Mouse (Mus musculus): ENCODE data around the gene Atg2a. TPM values are rescaled to one million over a fixed set of nuclear protein-coding genes. Genes with fewer than 3 reads are reported as not detected.
"Not testable (repeated sequence)": the region's sequence is repeated elsewhere in the genome, so short reads cannot be mapped to it uniquely, and the experiment has no call there.

Atg2a gene
- polyA plus RNA-seq, 1 experiment from 2014 or later = 5.6 TPM

DNA sequence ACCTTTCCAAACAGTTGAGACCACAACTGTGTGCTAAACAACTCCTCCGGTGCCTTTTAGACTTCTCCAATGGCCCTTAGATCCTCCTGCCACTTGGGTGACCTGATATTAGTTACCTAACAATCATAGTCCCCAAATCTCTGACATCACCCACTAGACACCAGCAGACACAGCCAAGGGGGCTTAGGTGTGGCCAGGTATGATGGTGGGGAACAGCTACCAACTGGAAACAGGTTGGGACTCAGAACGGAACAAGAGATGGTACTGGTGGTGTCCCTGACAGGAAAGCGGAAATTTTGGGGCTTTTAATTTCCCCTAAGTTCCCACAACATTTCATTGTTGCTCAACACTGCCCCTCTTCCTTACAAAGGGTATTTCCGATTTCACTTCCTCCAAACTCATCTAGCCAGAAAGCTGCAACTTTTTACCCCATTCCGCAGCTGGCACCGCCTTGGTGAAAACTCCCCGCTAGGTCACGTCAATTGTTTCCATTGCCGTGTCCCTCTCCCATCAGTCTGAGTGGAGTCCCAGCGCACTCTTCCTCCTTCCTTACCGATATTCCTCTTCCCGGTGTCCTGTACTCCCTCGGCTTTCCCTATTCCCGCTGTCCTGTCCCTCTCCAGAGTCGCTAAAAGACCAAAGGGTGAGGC is 34.4 kb downstream of the Atg2a start:
- DNase-seq (ENCODE audit: low spot score) = peak; percentile 73

DNA sequence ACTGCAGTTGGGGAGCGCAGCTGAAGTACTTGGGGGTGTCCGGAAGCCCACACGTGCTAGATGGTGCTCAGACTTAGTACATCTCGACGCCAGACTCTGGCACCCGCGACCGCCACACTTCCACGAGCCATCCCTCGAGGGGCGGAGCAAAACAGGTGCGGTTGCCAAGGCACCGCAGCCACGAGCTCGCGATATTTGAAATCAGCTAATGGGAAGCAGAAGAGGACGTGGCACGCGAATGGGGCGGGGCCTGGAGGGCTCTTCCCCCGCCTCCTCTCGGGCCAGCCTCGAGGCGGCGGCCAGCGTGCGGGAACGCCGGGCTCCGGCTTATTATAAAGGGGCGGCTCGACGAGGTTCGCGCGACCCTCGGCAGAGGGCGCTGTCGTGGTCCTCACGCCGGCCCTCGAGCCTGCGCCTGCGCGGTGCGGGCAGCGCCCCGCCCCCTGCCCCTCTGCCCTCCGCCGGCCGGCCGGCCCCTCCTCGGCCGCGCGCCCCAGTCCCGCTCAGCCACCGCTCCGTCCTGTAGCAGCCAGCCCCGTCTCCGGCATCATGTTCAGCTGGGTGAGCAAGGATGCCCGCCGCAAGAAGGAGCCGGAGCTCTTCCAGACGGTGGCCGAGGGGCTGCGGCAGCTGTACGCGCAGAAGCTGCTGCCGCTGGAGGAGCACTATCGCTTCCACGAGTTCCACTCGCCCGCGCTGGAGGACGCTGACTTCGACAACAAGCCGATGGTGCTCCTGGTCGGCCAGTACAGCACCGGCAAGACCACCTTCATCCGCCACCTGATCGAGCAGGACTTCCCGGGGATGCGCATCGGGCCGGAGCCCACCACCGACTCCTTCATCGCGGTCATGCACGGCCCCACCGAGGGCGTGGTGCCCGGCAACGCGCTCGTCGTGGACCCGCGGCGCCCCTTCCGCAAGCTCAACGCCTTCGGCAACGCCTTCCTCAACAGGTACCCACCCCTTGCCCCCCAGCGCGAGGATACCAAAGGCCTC is 35.3 kb downstream of the Atg2a start, which contains the start of gene Ehd1:
Ehd1 (plus strand) TSS at position 300 of the 996 bp plus-strand sequence.
- DNase-seq (ENCODE audit: low spot score) = peak; percentile 95

DNA sequence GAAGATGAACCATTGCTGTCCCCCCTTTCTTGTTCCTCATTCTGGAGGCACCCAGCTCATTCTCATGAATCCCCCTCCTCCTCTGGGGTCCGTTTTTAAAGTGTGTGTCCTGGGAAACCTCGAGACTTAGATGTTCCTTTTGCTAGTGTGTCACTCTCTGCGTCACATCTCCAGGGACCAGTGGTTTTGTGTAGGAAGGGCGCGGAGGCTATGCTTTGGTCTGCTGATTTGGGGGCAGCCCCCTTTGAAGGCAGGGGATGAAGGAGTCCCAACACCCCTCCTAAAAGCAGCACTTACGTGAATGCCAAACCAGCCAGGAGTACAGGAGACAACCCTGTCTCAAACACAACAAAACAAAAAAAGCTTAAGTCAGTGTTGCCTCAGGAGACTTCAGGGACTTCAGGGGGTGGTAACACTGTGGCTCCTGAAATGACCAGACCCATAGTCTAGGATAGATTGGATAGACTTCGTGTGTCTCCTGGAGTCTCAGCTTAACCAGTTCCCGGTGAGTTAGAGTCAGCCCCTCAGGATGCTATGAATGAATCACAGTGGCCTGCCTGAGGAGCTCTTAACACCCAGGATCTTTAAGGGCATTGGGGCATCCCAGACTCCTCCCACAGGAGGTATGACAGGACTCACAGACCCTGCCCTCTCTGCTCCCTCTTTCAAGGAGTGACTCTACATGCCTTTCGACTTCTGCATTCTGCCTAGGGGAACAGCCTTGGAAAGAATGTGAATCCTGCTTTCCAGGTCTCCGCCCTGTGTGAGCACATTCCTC is 36.4 kb downstream of the Atg2a start:
- no peak for DNase-seq (ENCODE audit: low spot score)

DNA sequence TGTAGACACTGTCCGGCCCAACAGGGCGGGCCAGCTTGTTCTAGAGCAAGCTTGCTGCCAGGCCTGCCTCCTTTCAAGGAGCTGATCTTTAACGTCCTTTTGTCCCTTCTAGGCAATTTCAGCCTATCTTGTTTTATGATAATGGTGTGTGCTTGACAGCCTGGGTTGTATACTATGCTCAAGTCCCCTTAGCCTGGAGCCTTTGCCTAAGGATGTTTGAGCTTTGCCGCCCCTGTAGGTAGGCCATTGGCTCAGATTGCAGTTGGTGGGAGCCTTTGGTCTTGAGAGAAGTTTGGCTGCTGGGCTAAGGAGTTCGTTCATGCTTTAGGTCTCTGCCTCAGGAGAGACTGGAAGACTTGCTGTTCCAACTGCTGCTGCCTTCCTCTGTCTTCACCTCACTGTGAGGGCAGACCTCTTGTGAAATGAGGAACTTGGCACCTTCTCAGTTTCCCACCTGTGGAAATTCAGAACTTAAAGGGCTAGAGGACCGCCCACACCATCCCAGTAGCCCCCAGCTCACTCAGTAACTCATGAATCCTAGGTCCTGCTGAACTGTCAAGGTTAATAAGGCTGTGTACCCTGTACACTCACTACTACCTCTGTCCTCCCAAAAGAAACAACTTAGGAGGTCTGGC is 37.1 kb downstream of the Atg2a start:
- DNase-seq (ENCODE audit: low spot score) = no peak

DNA sequence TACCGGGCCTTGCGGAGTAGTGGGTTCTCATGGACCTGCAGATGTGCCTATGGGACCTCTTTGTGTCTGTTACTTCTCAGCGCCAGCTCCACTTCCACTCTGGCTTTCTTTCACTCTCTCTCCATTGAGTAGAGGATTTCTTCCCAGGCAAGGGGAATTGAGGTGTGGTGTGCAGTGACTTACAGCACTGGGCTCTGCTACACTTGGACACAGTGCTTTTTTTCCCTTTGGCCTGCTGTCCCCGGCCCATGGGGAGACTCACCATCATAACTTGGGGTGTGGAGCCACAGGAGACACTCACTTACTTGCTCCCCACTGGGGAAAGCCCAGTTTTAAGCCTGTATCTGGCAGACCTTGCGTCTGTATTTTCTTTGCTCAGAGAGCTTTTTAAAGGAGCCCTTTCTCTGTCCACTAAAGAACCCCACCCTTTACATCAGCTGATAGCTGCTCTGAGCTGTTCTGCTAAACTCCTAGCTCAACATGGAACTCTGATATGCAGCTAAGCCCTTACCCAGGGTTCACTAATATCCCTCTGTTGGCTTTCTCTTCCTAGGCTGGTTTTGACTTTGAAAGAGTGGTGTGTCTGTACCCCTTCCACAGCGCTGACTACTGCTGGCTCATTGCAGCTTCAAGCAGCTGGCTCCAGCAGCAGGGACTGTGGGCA is 38.1 kb downstream of the Atg2a start:
- no peak for DNase-seq (ENCODE audit: low spot score)

DNA sequence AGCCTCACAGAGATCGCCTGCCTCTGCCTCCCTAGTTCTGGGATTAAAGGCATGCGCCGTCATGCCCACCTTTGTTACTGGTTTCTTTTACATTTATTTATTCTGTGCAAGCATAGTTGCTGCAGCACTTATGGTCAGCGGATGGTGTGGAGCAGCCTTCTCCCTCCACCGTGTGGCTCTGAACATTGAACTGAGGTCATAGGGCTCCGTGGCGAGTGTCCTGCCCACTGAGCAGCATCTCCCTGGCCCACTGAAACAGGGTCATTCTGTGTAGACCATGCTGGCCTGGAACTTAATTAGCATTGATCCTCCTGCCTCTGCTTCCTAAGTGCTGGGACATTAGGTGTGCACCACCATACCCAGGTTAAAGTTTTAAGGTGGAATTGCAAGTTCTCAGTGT is 39.1 kb downstream of the Atg2a start:
- DNase-seq (ENCODE audit: low spot score) = no peak

DNA sequence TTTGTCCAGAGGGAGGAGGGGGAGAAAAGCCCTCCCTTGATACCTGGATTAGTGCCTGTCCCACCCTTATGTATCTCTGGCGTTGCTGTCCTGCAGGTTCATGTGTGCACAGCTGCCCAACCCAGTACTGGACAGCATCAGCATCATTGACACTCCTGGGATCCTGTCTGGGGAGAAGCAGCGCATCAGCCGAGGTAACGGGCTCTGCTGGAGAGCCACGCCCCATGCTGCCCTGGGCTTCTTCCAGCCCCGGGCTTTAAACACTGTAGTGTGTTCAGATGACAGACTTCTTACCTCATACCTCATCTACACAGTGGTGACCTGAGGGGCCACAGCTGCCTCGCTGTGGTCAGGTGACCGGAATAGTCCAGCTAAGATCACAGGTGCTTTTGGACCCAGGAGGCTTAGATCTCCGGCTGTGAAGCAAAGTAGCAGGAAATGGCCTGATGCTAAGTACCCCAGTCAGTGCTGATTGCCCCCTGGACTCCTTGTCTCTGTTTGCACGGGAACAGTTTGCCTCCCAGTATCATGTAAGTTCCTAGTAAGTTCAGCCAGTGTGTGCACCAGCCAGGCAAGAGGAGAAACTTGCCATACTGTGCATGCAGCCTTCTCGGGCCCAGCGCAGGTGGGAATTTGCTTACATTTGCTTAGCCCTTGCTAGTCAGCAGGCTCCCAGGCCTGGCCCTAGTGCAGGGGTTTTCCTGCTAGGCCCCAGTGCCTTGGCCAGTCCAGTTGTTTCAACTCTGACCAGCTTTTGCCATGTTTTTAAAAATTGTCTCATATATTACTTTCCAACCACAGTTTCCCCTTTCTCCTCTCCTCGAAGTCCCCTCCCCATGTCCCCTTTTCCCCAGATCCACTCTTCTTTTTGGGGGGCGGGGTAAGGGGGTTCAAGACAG is 39.9 kb downstream of the Atg2a start:
- DNase-seq (ENCODE audit: low spot score) = no peak

DNA sequence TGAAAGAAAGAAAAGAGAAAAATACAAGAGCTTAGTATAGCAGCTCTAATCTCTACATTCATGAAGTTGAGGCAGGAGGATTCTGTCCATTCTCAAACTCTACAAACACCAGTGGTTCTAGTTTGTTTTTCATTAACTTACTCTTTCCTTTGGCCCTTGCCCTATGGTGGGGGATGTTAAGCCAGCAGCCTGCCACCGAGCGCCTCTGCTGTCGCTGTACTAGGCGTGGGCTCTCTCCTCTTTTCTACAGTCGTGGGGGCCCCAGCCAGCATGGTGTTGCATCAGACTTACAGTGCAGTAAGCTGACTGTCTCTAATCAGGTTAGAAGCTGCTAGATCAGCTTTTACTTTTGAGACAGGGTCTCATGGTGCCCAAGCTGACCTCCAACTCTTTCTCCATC is 41.5 kb downstream of the Atg2a start:
- DNase-seq (ENCODE audit: low spot score) = no peak

DNA sequence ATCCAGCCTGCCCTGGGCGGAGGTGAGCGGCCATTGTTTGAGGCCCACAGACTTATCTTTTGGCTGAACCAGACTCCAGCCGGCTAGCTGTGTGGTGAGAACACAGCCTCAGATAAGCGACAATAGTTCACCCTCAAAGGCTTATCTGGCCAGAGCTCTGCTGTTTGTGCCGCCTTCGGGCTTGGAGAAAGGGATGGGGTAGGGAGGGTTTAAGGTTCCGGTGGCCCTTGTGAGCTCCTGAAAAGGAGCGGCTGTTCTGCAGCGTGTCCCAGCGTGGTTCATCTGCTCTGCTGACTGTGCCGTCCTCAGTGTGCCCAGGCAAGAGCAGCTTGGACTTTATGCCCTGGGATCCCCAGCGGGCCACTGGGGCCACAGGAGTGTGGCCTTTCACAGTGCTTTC is 43.0 kb downstream of the Atg2a start:
- no peak for DNase-seq (ENCODE audit: low spot score)

DNA sequence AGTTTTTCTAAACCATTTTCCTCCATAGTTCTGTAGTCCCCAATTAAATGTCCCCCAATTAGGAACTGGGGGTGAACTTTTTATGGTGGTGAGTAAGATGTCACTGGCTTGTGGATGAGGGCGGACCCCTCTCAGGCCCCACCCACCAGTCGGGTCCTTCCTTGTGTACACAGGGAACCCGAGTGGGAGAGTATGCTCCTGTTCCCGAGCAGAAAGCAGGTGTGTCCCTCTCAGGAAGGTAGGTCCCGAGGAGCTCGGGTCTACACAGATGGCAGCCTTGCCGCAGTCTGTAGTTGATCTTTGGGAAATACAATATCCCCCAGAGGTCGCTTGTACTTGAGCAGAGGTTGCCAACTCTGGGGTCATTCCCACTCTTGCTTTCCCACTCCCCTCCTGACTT is 43.8 kb downstream of the Atg2a start:
- DNase-seq (ENCODE audit: low spot score) = no peak

DNA sequence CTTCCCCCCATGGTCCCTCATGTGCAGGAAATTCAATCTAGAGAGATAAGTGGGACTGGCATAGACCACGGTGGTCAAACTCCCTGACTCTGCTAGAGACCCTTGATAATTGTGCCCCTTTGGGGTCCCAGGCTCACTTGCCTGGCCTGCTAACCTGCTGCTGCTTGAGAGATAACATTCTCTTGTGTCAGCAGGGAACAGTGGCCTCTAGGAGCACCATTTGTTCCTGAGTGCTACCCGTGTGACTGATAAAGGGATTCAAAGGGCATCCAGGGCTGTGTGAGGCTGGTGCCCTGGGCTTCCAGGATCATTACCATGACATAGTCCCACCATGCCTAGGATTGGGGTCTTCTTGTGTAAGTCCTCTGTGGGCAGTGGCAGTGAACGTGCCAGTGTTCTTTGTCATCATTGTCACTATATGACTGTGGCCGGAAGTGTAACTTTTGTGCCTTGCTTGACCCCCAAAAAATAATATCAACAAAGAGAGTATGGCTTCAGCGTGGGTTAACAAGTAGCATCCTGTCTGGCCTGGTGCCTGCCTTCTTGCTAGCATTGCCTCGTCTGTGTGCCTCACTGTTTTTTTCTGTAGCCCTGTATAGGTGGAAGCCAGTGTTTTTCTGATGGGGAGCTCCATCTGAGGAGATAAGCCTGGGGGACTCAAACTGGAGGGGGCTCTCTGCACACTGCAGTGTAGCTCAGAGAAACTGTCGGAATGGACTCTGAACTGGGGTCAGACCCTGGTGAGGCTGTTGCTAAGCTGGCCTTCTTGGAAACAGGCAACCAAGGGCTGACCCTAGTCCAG is 44.4 kb downstream of the Atg2a start:
- no peak for DNase-seq (ENCODE audit: low spot score)

DNA sequence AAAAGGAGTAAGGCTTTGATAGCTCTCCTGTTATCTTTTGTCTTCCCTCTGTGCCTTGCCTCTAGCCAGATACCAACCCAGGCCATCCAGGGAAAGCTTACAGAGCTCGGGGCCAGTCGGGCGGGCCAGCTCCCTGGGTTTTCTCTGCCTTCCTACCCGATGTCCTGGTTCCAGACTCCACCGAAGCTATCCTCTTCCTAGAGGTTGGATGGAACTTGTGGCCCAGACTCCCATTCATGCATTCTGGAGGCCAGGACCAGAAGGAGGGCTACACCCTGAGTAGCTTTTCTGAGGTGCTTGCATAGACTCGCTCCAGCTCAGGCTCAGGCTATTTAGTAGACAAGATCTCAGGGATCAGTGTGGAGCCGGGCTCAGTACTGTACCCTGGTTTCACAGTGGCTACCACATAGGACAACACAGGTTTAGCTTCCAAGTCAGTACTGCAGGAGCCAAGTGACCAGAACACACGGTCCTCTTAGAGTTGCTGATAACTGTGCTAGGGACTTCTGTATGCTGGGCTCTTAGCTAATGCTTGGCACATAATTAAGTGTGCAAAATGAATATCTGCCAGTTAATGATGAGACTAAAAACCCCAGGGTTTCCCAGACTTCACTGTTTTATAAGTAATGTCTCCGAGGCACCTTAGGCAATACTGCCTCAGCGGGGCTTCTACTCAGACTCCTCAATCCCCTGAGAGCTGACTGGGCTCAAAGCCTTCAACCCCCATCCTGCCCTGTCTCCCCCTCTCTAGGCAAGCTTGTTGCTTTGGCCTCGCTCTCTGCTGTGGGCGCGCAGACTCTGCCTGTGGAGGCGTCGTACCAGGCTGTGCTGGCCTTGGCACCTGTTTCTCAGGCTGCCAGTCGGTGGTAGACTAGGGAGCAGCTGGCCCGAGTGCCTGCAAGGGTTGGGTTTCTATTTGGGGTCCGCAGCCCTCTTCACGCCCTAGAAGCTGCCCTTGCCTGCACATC is 45.2 kb downstream of the Atg2a start:
- DNase-seq (ENCODE audit: low spot score) = no peak

DNA sequence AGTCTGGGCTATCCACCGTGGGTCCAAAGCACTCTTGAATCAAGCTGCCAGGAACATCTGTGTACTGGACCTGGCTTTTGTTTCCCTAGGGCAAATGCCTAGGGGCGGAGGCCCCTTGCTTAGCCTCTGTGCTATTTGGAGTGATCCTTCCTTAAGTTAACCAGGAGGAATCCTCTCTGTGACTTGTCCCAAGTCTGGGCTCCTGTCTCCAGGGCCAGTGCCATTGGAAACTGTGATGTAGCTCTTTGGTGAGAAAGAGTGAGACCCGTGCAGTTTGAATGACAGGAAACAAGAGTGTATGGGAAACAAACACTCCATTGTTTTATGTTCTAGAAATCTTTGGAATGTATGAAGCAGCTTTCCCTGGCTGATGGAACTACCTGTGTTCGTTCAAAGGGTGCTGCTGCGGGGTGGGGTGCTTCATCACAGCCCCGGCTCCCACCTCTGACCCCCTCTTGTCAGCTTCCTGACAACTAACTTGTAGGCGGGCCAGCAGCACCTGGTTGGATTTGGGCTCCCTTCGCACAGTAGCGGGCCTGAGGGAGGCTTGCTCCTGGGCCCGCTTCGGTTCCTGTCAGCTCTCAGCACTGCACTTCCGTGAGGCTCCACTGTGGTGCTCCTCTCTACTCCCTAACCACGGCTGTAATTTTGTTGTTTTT is 46.9 kb downstream of the Atg2a start:
- DNase-seq (ENCODE audit: low spot score) = no peak

DNA sequence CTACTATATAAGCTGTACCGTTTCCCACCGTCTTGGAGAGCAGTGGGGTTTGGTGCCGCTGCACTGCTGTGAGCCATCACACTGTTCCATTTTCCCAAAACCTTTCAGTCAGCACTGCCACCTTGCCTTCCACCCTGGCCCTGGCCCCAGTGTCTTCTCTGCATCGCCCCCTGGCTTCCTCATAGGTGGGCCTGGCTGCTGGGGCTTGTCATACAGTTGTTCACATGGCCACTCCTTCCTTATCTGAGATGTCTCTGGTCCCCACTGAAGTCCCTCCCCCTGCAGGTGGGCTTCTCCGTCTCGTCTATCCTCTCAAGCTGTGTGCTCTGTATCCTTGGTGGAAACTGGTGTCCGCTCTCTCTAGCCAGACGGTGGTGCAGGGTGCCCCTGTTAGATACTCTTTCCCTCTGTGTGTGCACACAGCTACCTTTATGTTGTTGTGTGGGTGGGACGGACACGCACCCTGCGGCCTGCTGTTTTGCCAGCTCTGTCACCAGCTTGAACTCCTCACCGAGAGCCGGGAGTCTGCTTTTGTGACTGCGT is 48.3 kb downstream of the Atg2a start:
- no peak for DNase-seq (ENCODE audit: low spot score)

DNA sequence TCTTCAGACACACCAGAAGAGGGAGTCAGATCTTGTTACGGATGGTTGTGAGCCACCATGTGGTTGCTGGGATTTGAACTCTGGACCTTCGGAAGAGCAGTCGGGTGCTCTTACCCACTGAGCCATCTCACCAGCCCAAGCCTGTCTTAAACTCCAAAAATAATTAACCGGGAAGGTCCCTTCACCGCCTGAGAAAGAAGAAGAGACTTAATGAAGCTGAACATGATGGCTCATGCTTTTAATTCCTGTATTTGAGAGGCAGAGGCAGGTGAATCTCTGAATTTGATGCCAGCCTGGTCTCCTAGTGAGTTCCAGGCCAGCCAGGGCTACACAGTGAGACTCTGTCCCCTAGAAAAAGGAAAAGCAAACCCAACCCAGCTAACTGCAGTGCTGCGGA is 49.2 kb downstream of the Atg2a start:
- not testable (repeated sequence) for DNase-seq (ENCODE audit: low spot score)

DNA sequence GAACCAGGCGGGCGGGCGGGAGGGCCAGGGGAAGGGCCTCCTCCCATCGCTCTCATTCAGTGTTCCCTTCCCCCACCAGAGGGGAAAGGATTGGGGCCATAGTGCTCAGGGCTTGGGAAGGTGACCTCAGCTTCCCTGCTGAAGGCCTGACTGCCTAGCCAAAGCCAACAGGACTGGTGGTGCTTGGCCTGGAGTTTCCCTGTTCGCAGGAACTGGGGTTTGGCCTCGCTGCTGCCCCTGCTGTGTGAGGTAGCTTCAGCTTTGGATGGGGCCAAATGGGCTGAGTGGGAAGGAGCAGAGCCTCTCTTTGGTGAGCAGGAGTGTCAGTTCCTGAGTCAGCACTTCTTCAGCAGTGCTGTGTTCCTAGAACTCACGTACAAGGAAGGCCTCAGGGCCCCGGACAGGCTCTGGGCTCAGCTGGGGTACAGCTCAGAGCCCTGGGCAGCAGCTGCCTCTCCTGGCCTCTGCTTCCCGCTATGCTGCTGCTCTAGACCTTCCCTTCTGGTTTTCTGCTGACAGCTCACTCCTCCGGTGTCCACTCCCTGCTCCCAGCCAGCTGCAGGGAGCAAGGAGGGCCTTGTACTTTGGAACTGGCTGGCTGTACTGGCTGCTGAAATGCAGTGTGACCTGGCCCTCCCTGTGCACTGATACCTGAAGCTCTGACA is 49.8 kb downstream of the Atg2a start:
- DNase-seq (ENCODE audit: low spot score) = no peak

Data from thymus, postnatal 0 days (tissue).